Mouse (Mus musculus) inflammation-experienced regulatory T-cells, adult 6 months (primary cell): ENCODE data around the gene Rpl7a. TPM values are rescaled to one million over a fixed set of nuclear protein-coding genes. Genes with fewer than 3 reads are reported as not detected.

Experiments
- ATAC-seq: one replicate; pipeline ENCODE4 v1.8.0; 2017
- polyA plus RNA-seq, 3 experiments: library from polyadenylated mRNA; unstranded; fragments of 100-300 nt; shearing (Covaris generic); gene quantifications; one replicate each; pipeline ENCODE4 v1.2.1; 2017

The Rpl7a gene
- polyA plus RNA-seq, 3 experiments from 2014 or later = 540 to 1,152 (median 653) TPM

- ATAC-seq = no peak
These were observed 46.4 kb downstream of the Rpl7a start for GRCm38 (mm10) chr2:26956811-26957487.

- no peak for ATAC-seq
These were observed 46.9 kb downstream of the Rpl7a start for GRCm38 (mm10) chr2:26957488-26957859.

- no peak for ATAC-seq
These were observed 50.2 kb downstream of the Rpl7a start for GRCm38 (mm10) chr2:26960756-26961155.

Other genes starting within 250 kb of the Rpl7a start
- under 1 TPM in 2 of 3 experiments, not detected in 1; 0.59 to 0.96 TPM for gene Lcn4, start 239.5 kb upstream of the Rpl7a start, polyA plus RNA-seq
- gene Abo, start 45.8 kb upstream of the Rpl7a start, polyA plus RNA-seq = not detected
- gene Surf6, start 7.9 kb upstream of the Rpl7a start, polyA plus RNA-seq = 10 to 100 TPM; 23.0 to 39.2 (median 33.5) TPM
- gene Med22, start 87 bp upstream of the Rpl7a start, polyA plus RNA-seq = 10 to 100 TPM; 10.2 to 16.7 (median 11.1) TPM
- 10 to 100 TPM; 31.8 to 57.2 (median 52.2) TPM for gene Surf2, start 5.6 kb downstream of the Rpl7a start, polyA plus RNA-seq
- 100 to 1,000 TPM; 110 to 139 (median 122) TPM for gene Surf1, start 5.8 kb downstream of the Rpl7a start, polyA plus RNA-seq
- 100 to 1,000 TPM in 1 of 3 experiments, 10 to 100 TPM in 2; 80.1 to 102 (median 86.7) TPM for gene Surf4, start 23.2 kb downstream of the Rpl7a start, polyA plus RNA-seq
- gene Stkld1, start 23.3 kb downstream of the Rpl7a start, polyA plus RNA-seq = under 1 TPM; 0.16 to 0.36 (median 0.34) TPM
- 10 to 100 TPM; 45.9 to 63.8 (median 58.7) TPM for gene Rexo4, start 53.6 kb downstream of the Rpl7a start, polyA plus RNA-seq
- not detected for gene Adamts13, start 62.7 kb downstream of the Rpl7a start, polyA plus RNA-seq
- gene Cacfd1, start 99.2 kb downstream of the Rpl7a start, polyA plus RNA-seq = 10 to 100 TPM; 12.9 to 19.5 (median 17.3) TPM
- 1 to 10 TPM; 3.2 to 6.0 (median 3.5) TPM for gene Slc2a6, start 117.2 kb downstream of the Rpl7a start, polyA plus RNA-seq
- not detected for gene Mymk, start 161.4 kb downstream of the Rpl7a start, polyA plus RNA-seq
- not detected for gene Adamtsl2, start 168.6 kb downstream of the Rpl7a start, polyA plus RNA-seq
- not detected for gene Fam163b, start 231.7 kb downstream of the Rpl7a start, polyA plus RNA-seq